Mouse (Mus musculus) lung, postnatal 10 days (tissue): ENCODE measurements around the gene Eif3l.

Experiments
- DNase-seq: peaks from one replicate; pipeline ENCODE4 v3.0.0; 2021

The Eif3l gene

GRCm38 (mm10) chr15:79124331-79124875, 49.4 kb downstream of the Eif3l start:
- no peak for DNase-seq

- peak; percentile 69 for DNase-seq
These were observed 51.4 kb downstream of the Eif3l start for GRCm38 (mm10) chr15:79126217-79126932.

- DNase-seq, result no peak
These were observed 52.1 kb downstream of the Eif3l start for GRCm38 (mm10) chr15:79127101-79127500.

- no peak for DNase-seq
These were observed 53.2 kb downstream of the Eif3l start for GRCm38 (mm10) chr15:79128208-79128607.

GRCm38 (mm10) chr15:79129311-79129710, 54.3 kb downstream of the Eif3l start:
- no peak for DNase-seq

GRCm38 (mm10) chr15:79130782-79131181, 55.8 kb downstream of the Eif3l start:
- peak; percentile 67 for DNase-seq

- DNase-seq, result peak; percentile 85
These were observed 56.5 kb downstream of the Eif3l start for GRCm38 (mm10) chr15:79131442-79131841.

- peak; percentile 70 for DNase-seq
These were observed 58.2 kb downstream of the Eif3l start for GRCm38 (mm10) chr15:79133191-79133661.

- no peak for DNase-seq
These were observed 59.7 kb downstream of the Eif3l start for GRCm38 (mm10) chr15:79134496-79135270.

GRCm38 (mm10) chr15:79135332-79135731, 60.4 kb downstream of the Eif3l start:
- DNase-seq, result no peak

GRCm38 (mm10) chr15:79135783-79136575, 61.0 kb downstream of the Eif3l start:
- DNase-seq, result peak; percentile 41

GRCm38 (mm10) chr15:79139640-79140039, 64.7 kb downstream of the Eif3l start:
- DNase-seq, result no peak

- peak; percentile 96 for DNase-seq
These were observed 66.0 kb downstream of the Eif3l start, which contains the start of the genes Polr2f and 1700088E04Rik for GRCm38 (mm10) chr15:79140866-79141565. Gene Polr2f (plus strand): TSS chr15:79141009. Gene 1700088E04Rik (minus strand): TSS chr15:79141253.

- DNase-seq, result no peak
These were observed 66.6 kb downstream of the Eif3l start for GRCm38 (mm10) chr15:79141566-79141917.

- DNase-seq, result no peak
These were observed 68.3 kb downstream of the Eif3l start for GRCm38 (mm10) chr15:79143316-79143715.
